Mouse (Mus musculus): ENCODE measurements at regions not wholly inside any gene's neighbourhood (a gene's known extent, or its start where the extent isn't known, plus 50 kb on each side); places are given as distances from the start of the nearest gene placed in this dataset.
A peak's percentile ranks its signal among the peaks of the same experiment; 100 is the strongest.
"Not testable (repeated sequence)": the region's sequence is repeated elsewhere in the genome, so short reads cannot be mapped to it uniquely, and the experiment has no call there.

- DNase-seq (ENCODE audit: extremely low spot score in 1 of 2, low spot score in 2 of 2), result no peak
Observed at GRCm38 (mm10) chr3:157371509-157371908, 162.5 kb upstream of the Zranb2 start.

GRCm38 (mm10) chr3:157373333-157373732, 160.6 kb upstream of the Zranb2 start:
- intact Hi-C loops (cut with DNase I), result no loop called here
- no peak for DNase-seq (ENCODE audit: extremely low spot score in 1 of 2, low spot score in 2 of 2)

More at GRCm38 (mm10) chr3:157371509-157371908, 162.5 kb upstream of the Zranb2 start:
- intact Hi-C loops (cut with DNase I), result no loop called here

- intact Hi-C loops (cut with DNase I), result no loop called here
- DNase-seq (ENCODE audit: extremely low spot score in 1 of 2, low spot score in 2 of 2), result no peak
Observed at GRCm38 (mm10) chr3:157374178-157374577, 159.8 kb upstream of the Zranb2 start.

GRCm38 (mm10) chr3:157377531-157377930, 156.4 kb upstream of the Zranb2 start:
- intact Hi-C loops (cut with DNase I), result no loop called here
- DNase-seq (ENCODE audit: extremely low spot score in 1 of 2, low spot score in 2 of 2), result no peak

GRCm38 (mm10) chr3:157378127-157378526, 155.8 kb upstream of the Zranb2 start:
- DNase-seq (ENCODE audit: extremely low spot score in 1 of 2, low spot score in 2 of 2), result no peak
- intact Hi-C loops (cut with DNase I), result no loop called here

GRCm38 (mm10) chr3:157391835-157392234, 142.1 kb upstream of the Zranb2 start:
- DNase-seq (ENCODE audit: extremely low spot score in 1 of 2, low spot score in 2 of 2), result no peak
- intact Hi-C loops (cut with DNase I), result no loop called here

- no peak for DNase-seq (ENCODE audit: extremely low spot score in 1 of 2, low spot score in 2 of 2)
Observed at GRCm38 (mm10) chr3:157393903-157394302, 140.1 kb upstream of the Zranb2 start.

GRCm38 (mm10) chr3:157399909-157400308, 134.1 kb upstream of the Zranb2 start:
- intact Hi-C loops (cut with DNase I), result no loop called here
- no peak for DNase-seq (ENCODE audit: extremely low spot score in 1 of 2, low spot score in 2 of 2)

More at GRCm38 (mm10) chr3:157393903-157394302, 140.1 kb upstream of the Zranb2 start:
- intact Hi-C loops (cut with DNase I), result no loop called here

- intact Hi-C loops (cut with DNase I), result no loop called here
- DNase-seq (ENCODE audit: extremely low spot score in 1 of 2, low spot score in 2 of 2), result no peak
Observed at GRCm38 (mm10) chr3:157404054-157404453, 129.9 kb upstream of the Zranb2 start.

GRCm38 (mm10) chr3:157423447-157423846, 110.5 kb upstream of the Zranb2 start:
- DNase-seq (ENCODE audit: extremely low spot score in 1 of 2, low spot score in 2 of 2); intact Hi-C loops (cut with DNase I): not testable (repeated sequence)

- intact Hi-C loops (cut with DNase I), result no loop called here
- DNase-seq (ENCODE audit: extremely low spot score in 1 of 2, low spot score in 2 of 2), result no peak
Observed at GRCm38 (mm10) chr3:157426720-157427119, 107.2 kb upstream of the Zranb2 start.

GRCm38 (mm10) chr3:157449794-157450193, 84.2 kb upstream of the Zranb2 start:
- DNase-seq (ENCODE audit: extremely low spot score in 1 of 2, low spot score in 2 of 2), result peak; percentile 27 to 54
- intact Hi-C loops (cut with DNase I), result loop anchor here (5.0 to 10.0 kb wide), 2 partner anchors 217 to 885 kb away; partner anchors contain the start of gene Negr1

GRCm38 (mm10) chr3:157471600-157471999, 62.4 kb upstream of the Zranb2 start:
- no peak for DNase-seq (ENCODE audit: extremely low spot score in 1 of 2, low spot score in 2 of 2)
- intact Hi-C loops (cut with DNase I), result no loop called here

- no peak for DNase-seq (ENCODE audit: extremely low spot score in 1 of 2, low spot score in 2 of 2)
- intact Hi-C loops (cut with DNase I), result no loop called here
Observed at GRCm38 (mm10) chr3:157472674-157473073, 61.3 kb upstream of the Zranb2 start.

GRCm38 (mm10) chr3:157477731-157478130, 56.2 kb upstream of the Zranb2 start:
- intact Hi-C loops (cut with DNase I), result no loop called here
- no peak for DNase-seq (ENCODE audit: extremely low spot score in 1 of 2, low spot score in 2 of 2)

Data from left cerebral cortex, postnatal 10 days (tissue).